In genomic region chr2:59600123-59600840, GRCm38 (mm10) we compare ENCODE assay signal across 8 mouse cellular contexts. TPM values are rescaled to one million over a fixed set of nuclear protein-coding genes. Genes with fewer than 3 reads are reported as not detected.
A peak's percentile ranks its signal among the peaks of the same experiment; 100 is the strongest.
DNase-seq lines count a peak whose midpoint lies in the region; ATAC-seq lines count a peak whose summit lies in the region.
"Had no signal": no experiment of that assay in that cellular context is flagged by ENCODE, and none has a peak within 500 bp of the region (broad histone marks: within the 10 kb centered on the region; RNA-seq: fewer than 3 reads in every experiment).

No protein-coding gene starts in this region.

- H3K4me2 ChIP-seq in forebrain, embryonic 16.5 days (ENCODE audit: low read length), result no peak overlapping the region
- no peak overlapping the region for H3K4me2 ChIP-seq in hindbrain, embryonic 16.5 days (ENCODE audit: low read length)
- H3K4me2 ChIP-seq in limb, embryonic 15.5 days, result peak overlapping the region; percentile 37

- no peak overlapping the region for H3K9ac ChIP-seq in forebrain, embryonic 16.5 days (replicated peaks; ENCODE audit: low read depth, low read length)
- H3K9ac ChIP-seq in hindbrain, embryonic 16.5 days (ENCODE audit: low read depth, low read length), result no peak overlapping the region
- H3K9ac ChIP-seq in limb, embryonic 15.5 days, result no peak overlapping the region

- peak; percentile 20; the same call in 1 of the 2 replicates for ATAC-seq in cerebellum, adult (ENCODE audit: insufficient number of reproducible peaks, low FRiP score, low TSS enrichment)
- ATAC-seq in forebrain, embryonic 16.5 days, result peak; percentile 49
- peak; percentile 55; the same call in 1 of the 2 replicates for ATAC-seq in hindbrain, embryonic 16.5 days
- ATAC-seq in limb, embryonic 15.5 days (ENCODE audit: insufficient number of reproducible peaks, low FRiP score, low TSS enrichment, low read depth), result peak; percentile 86

- peak; percentile 11 to 33 for DNase-seq in adrenal gland, adult 18-20 months (ENCODE audit: low spot score in 2 of 2)
- peak; percentile 37 for DNase-seq in urinary bladder, postnatal 25 days (ENCODE audit: low spot score)
- no peak for DNase-seq in frontal cortex, adult 2 months (ENCODE audit: extremely low spot score in 1 of 2, low spot score in 1 of 2)

- H3K27me3 ChIP-seq in forebrain, embryonic 16.5 days (replicated peaks; ENCODE audit: control insufficient read depth, insufficient read depth, low read length), result no peaks in the 10 kb centered on the region
- no peaks in the 10 kb centered on the region for H3K27me3 ChIP-seq in hindbrain, embryonic 16.5 days (replicated peaks; ENCODE audit: control insufficient read depth, insufficient read depth, low read length)
- H3K27me3 ChIP-seq in limb, embryonic 15.5 days, result no peaks in the 10 kb centered on the region

- H3K27ac ChIP-seq in forebrain, embryonic 16.5 days (ENCODE audit: low read length), result no peak overlapping the region
- H3K27ac ChIP-seq in hindbrain, embryonic 16.5 days (ENCODE audit: low read depth, low read length), result no peak overlapping the region
- H3K27ac ChIP-seq in limb, embryonic 15.5 days, result peak overlapping the region; percentile 79
- H3K27ac ChIP-seq: macrophage had no signal

- WGBS in forebrain, embryonic 16.5 days, result 35% methylated on average over 19 of the region's 19 CpGs
- 63% methylated on average over 19 of the region's 19 CpGs for WGBS in hindbrain, embryonic 16.5 days
- WGBS in limb, embryonic 15.5 days, result 10% methylated on average over 19 of the region's 19 CpGs

- no peak overlapping the region for H3K4me3 ChIP-seq in forebrain, embryonic 16.5 days (replicated peaks; ENCODE audit: low read length)
- no peak overlapping the region for H3K4me3 ChIP-seq in hindbrain, embryonic 16.5 days (ENCODE audit: low read length)
- peak overlapping the region; percentile 10; the same call in 1 of the 2 replicates for H3K4me3 ChIP-seq in limb, embryonic 15.5 days

- H3K36me3 ChIP-seq in forebrain, embryonic 16.5 days (ENCODE audit: control insufficient read depth, insufficient read depth), result no peaks in the 10 kb centered on the region
- no peaks in the 10 kb centered on the region for H3K36me3 ChIP-seq in hindbrain, embryonic 16.5 days (ENCODE audit: control insufficient read depth, insufficient read depth, low read length)
- no peaks in the 10 kb centered on the region for H3K36me3 ChIP-seq in limb, embryonic 15.5 days

- no peaks in the 10 kb centered on the region for H3K9me3 ChIP-seq in forebrain, embryonic 16.5 days (ENCODE audit: control insufficient read depth, low read length)
- H3K9me3 ChIP-seq in hindbrain, embryonic 16.5 days (ENCODE audit: control insufficient read depth, low read length), result no peaks in the 10 kb centered on the region
- H3K9me3 ChIP-seq in limb, embryonic 15.5 days, result no peaks in the 10 kb centered on the region

- peaks cover 6% of the 10 kb centered on the region for H3K4me1 ChIP-seq in forebrain, embryonic 16.5 days (replicated peaks; ENCODE audit: control insufficient read depth, insufficient read depth, low read length)
- H3K4me1 ChIP-seq in hindbrain, embryonic 16.5 days (ENCODE audit: control insufficient read depth, insufficient read depth, low read depth, low read length), result peaks cover 12% of the 10 kb centered on the region
- H3K4me1 ChIP-seq in limb, embryonic 15.5 days, result peaks cover 28% of the 10 kb centered on the region

RNA-seq across cellular contexts. Expression of gene Tanc1, which starts 11.6 kb away (rescaled TPM):
- 10 to 100 TPM; 15.2 to 15.7 TPM for total RNA-seq in adrenal gland, adult 18-20 months (2021)
- 8.7 and 10.7 TPM in 2 replicates for polyA plus RNA-seq in forebrain, embryonic 16.5 days (2015; fragmentation: Nextera tagmentation; extraction: Ambion mirVana)
- 7.2 and 7.4 TPM in 2 replicates for polyA plus RNA-seq in hindbrain, embryonic 16.5 days (2015; fragmentation: Nextera tagmentation; extraction: Ambion mirVana)
- 46.3 and 50.6 TPM in 2 replicates for polyA plus RNA-seq in limb, embryonic 15.5 days (2015; fragmentation: Nextera tagmentation; extraction: Ambion mirVana)
- polyA plus RNA-seq in frontal cortex, adult 2 months (2012; rRNA removed), result 8.2 and 10.2 TPM in 2 replicates

Comparison
In these comparisons a context has a peak if more than half of its experiments do, and no peak if none do; other contexts are left out.
1. DNase-seq: peak in adrenal gland, adult 18-20 months (2 of 2) and urinary bladder, postnatal 25 days (single experiment); none in frontal cortex, adult 2 months (0 of 2).
2. ATAC-seq: peak in every context shown above with its lines; median percentile 86 in limb, embryonic 15.5 days; 55 in hindbrain, embryonic 16.5 days; 49 in forebrain, embryonic 16.5 days; 20 in cerebellum, adult.